Mouse (Mus musculus): Measurements from ENCODE around the gene Clptm1. TPM values are rescaled to one million over a fixed set of nuclear protein-coding genes. Genes with fewer than 3 reads are reported as not detected.
A peak's percentile ranks its signal among the peaks of the same experiment; 100 is the strongest.

Clptm1 gene
- 100 to 1,000 TPM; 151 to 152 TPM for total RNA-seq (2021)
- 157 and 178 TPM in 2 replicates for polyA plus RNA-seq (2012; rRNA removed)
- long read RNA-seq, full-length matches to known transcripts = 329 of 413 reads
- long read RNA-seq, partial matches to known transcripts = 59 of 413 reads
- long read RNA-seq, other reads (novel, unspliced or antisense) = 25 of 413 reads

DNA sequence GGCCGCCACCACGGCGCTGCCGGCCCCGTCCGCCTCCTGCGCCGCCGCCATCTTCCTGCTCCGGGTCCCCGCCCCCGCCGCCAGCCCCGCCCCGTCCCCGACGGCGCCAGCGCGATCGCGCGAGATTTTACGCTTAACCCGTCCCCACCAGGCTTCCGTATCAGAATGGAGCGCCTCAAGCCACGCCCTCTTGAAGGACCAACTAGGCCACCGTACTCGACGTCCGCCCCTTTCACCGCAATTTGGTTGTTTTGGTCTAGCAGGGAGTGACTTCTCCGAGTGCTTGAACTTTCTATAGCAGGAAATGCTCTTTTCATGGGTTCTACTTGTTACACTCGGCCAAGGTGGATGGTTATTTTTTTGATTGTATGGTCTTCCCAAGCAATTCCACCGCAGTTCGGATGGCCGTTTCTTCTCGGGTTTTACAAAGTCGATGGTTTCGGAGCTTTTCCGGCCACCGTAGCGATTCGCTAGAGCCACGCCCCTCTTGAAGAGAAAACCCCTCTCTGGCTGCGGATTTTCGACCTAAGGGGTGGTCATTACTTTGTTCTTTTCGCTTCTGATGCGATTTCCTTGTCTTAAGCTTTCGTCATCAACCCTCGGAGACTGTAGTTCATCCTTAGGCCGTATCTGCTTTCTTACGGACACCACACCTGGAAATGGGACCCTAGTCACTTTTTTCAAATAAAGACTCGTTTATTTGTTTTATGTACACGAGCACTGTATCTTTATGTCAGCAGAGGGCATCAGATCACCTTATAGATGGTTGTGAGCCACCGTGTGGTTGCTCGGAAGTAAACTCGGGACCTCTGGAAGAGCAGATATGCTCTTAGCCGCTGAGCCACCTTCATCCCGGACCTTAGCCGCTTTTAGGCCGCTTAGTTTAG, at the start of gene Clptm1:
TSS of gene Clptm1 (minus strand) at position 79 of the 887 bp plus-strand sequence.
- peak; percentile 98 for DNase-seq

DNA sequence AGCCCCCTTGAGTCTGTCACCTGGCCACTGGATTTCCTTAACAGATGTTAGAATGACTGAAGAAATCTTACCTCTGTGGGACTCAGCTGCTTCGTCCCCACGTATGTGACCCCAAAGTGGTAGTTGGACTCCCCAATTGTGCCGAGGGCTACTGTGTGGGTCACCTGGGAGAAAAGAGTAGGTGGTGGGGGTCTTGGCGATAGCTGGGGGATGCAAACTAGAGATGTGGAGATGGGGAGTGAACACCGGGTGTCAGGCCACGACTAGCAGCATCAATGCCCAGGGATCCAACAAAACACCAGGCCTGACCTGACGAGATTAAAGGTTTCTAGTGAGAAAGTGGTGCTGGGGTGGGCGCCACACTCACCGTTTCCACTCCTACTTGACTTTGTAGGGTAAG, 48.8 kb upstream of the Clptm1 start:
- DNase-seq = no peak

DNA sequence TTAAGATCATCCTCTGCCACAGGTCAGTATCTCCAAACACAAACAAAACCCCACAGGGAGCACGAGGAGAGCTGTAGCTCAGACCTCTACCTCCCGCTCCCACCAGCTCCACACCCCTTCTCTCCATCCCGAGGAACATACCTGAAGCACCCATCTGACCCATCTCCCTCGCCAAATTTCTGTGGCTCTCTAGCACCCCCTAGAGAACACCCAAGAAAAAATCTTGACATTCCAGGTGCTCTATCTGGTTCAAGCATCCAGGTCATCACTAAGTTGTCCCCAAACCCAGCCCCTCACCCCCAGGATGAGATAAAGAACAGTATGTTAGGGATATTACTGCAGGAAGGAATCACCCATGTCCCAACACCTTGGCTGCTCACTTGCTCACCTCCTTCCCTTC, 48.4 kb upstream of the Clptm1 start:
- DNase-seq = no peak

DNA sequence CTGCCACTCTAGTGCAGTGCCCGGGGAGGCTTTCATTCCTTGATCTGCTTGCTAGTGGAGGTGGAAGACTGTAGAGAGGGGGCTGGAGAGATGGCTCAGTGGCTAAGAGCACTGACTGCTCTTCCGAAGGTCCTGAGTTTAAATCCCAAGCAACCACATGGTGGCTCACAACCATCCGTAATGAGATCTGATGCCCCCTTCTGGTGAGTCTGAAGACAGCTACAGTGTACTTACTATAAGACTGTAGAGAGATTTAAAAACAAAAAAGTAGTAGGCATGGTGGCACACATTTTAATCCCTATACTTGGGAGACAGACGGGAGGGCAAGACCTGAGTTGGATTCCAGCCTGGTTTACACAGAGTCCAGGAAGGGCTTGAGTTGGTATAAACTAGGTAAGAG, 47.6 kb upstream of the Clptm1 start:
- no peak for DNase-seq

DNA sequence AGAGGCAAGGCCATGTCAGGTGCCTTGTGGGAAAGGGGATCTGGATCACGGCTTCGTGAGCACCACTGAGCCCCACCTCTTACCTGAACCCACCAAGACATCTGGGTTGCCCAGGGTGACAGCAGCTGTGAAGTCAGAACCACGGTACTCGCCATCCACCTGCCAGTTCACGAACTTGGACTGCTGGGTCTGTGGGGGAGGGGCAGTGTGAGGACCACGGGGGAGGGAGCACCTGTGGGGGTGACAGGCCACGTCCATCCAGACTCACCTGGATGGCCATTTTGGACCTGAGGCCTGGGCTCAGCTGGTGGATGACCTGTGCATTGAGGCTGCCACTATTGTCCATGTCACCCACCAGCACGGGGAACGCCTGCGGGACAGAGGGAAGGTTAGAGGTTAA, 45.8 kb upstream of the Clptm1 start:
- no peak for DNase-seq

DNA sequence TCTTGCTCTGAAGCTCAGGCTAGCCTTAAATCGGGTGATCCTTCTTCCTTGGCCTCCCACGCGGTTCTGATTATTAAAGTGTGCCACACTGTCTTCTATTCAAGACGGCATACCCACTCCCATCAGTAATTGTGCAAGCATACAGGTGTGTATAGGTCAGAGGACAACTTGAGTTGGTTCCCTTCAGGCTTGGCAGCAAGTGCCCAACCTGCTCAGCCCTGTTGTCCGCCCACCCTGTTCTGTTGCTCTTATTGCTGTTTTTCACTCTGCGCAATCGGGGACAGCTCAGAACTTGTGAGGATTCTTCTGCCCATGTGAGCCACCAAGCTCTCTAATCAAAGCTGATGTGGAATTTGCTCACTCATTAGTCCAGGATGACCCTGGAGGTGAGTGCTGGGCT, 40.4 kb upstream of the Clptm1 start:
- no peak for DNase-seq

DNA sequence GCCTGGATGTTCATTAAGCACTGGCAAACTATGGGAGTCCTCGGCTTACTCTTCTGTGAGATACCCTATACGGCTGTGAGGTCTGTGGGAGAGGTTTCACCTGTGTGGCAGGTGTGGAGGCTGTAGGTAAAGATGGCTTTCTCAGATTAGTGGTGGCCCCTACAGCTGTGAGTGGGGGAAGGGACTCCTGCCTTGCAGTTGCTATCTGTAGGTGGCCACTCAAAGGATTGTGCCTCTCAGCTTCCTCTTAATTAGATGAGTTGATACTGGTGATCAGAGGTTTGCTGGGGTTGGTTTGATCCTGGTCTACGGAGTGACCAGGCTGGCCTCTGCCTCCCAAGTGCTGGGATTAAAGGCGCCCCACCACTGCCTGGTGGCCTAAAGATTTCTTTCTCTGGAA, 39.6 kb upstream of the Clptm1 start:
- no peak for DNase-seq

DNA sequence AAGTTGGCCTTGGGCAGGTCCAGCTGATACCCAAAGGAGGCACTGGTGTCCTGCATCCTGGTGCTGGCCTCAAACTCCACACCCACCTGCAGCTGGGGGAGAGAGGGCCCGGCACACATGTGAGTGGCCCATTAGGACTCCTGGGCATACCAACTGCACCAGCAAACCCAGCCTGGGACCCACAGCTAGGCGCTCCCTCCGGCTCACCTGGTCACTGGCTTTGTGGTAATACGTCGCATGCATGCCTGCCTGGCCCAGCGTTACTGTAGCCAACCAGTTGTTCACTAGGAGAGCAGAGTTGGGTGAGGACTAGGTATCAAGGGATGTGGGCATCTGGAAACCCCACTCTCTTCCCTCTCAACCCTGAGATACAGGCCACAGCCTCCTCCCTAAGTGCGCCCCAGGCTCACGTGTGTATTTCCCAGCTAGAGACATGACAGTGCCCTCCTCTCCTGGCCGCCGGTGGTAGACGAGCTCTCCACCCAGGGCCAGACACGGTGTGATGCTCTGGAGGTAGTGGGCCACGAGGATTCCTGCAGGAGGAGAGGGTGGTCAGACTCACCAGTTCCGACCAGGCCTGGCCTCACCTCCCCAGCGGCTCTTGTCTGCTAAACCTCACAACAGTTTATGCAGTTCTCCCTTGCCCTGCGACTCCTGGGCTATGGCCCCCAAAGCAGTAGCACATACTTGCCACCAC, 38.2 kb upstream of the Clptm1 start:
- DNase-seq = no peak

DNA sequence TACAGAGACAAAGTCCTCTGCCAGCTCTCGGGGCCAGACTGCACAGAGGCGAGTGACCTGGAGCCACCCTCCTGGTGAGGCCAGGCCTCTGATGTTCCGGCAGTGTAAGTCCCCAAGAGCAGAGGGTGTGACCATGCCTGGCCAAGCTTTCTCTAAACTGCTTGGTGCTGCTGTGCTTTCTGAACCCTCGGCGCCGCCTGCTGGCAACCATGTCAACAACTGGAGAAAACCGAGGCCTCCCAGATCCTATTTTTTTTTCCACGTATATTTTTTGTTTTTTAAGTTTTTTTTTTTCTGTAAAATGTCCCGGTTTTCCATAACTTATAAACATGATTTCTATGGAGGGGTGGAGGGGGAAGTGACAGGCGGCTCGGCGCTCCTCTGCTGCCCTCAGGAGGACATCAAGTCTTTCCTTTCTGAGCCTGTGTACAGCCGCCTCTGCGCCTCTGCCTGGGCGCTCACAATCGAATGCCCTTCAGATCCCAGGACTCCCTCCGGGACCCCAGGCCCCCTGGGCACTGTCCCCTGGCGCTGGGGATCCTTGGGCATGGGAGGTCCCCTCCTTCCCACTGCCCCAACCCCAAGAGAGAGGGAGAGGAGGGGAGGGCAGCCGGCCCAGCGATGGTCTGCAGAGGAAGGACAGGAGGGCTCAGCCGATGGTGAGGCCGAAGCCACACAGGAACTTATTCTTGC, 36.4 kb upstream of the Clptm1 start:
- peak; percentile 82 for DNase-seq

DNA sequence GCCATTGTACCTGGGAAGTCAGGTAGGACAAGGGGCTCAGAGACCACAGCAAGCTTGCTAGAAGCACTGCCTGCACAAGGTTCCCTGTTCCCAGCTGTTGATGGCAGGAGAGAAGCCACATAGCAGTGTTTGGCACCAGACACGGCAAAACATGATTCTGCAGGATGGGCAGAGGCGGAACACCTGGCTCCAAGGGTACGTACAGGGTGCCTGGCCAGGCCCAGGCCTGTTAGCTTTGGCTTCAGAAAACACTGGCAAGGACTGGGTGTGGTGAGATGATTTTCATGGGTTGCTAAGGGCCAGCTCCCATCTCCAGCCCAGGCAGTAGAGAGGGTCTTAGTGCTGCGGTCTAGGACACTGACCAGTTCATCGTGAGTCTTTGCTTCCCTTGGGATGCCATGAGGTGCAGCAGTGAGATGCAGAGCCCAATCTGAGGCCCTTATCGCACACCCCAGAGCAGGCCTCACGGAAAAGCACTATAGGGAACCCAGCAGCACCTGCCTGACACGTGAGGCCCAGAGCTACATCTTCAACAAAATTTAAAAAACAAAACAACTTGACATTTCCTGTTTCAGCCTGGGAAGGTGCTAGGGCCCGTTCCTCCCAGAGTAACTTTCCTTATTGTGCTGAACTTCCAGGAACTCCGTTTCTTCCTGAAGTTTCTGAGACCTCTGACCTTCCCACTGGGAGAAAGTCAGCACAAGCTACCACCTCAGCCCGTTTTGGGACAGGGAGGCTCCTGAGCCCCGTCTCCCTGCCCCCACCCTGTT, 35.7 kb upstream of the Clptm1 start:
- no peak for DNase-seq

DNA sequence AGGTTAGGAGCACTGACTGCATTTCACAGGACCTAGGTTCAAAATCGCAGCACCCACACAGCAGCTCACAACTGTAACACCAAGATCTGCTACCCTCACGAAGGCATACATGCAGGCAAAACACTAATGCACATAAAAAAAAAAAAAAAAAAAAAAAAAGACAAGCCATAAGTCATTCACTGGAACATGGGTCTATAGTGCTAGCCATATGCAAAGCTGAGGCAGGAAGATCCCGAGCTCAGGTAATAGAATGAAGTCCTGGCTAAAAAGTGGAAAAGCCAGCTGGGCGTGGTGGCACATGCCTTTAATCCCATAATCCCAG, 35.0 kb upstream of the Clptm1 start:
- no peak for DNase-seq

DNA sequence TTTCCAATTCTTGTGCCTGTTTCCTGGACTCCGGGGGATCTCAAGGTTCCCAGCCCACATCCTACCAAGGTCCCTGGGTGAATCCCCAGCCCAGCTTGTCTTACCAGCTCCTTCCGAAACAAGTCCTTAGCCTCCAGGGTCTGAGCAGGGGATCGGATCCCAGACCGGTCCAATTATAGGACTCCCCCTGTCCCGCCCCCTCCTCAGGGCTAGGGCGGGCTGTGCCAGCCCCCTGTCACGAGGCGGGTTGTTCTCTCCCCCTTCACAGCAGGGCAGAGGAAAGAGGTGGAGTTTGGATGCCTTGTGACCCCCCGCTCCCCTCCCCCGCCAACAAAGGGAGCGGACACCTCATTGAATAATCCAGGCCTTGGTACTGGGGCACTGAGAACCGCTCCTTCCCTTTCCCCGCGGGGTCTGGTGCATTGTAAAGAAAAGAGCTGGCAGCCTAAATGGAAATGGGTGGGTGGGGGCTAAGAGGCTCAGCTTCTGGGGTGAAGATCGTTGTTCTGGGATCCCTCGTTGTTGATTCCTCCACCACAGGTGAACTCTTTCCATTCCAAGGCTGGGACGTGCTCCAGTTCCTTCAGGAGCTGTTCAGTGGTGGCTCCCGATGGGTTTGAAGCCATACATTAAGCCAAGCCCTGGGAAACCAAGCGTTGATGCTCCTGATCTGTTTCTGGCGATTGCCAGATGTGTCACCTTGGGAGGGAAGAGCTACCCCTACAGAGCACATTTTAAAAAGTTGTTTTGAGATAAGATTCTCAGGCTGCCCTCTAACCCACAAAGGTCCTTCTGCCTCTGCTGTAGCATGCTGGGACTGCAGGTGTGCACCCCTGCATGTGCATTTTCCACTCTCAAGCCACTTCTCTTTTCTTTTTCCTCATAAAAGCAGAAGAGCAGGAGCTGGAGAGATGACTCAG, 34.3 kb upstream of the Clptm1 start, which contains the start of gene Apoe:
TSS of gene Apoe (minus strand) at position 282 of the 920 bp plus-strand sequence.
- peak; percentile 82 for DNase-seq

DNA sequence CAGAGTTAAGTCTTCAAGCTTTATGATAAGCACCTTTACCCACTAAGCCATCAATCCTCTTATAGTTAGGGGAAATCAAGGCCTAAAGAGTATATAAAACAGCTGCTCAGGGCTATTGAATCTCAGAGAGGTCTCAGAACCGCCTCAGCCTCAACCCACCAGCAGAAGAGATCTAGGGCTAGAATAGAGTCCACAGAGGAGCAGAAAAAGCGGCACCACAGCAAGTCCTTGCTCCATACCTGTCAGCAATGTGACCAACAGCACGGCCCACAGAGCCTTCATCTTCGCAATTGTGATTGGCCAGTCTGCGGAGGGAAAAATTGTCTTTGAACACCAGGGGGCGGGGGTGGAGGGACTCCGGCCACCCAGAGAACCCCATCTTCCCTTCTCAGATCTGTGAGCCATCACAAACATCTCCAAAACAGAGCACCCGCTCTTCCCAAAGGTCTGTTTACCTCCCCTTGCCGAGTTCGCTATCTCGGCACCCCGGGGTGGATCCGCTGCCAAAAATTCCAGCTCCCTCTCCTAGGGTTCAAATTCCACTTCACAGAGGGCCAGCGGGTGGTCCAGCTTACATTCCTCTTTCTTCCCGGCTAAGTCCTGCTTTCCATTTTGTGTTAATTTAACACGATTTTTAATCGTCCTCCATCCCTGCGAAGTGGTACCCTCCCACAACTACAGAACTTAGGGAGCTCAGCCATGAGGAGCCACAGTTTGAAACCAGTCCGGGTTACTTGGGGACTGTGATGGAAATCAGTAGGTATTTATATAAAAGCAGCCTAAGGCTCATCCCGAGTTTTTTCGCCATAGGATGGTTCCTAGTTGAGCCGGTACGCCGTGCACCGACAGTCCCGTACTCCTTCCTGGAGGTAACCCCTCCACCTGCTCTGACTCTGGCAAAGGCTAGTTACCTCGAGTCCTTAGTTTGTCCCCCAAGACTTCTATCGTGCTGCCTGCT, 33.4 kb upstream of the Clptm1 start:
- DNase-seq = no peak

DNA sequence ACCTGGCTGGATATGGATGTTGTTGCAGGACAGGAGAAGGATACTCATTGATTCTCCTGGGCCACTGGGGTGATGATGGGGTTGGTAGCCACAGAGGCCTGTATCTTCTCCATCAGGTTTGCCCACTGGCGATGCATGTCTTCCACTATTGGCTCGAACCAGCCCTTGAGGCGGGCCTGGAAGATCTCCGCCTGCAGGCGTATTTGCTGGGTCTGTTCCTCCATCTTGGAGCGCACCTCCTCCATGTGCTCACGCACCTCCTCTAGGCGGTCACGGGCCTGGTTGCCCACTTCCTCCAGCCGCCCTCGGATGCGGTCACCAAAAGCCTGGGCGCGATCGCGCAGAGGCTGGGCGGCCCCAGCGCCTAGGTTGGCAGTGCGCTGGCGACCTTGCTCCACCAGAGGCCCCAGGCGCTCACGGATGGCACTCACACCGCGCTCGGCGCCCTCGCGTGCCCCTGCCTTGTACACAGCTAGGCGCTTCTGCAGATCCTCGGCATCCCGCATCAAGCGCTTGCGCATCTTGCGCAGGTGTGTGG, 31.6 kb upstream of the Clptm1 start:
- no peak for DNase-seq

DNA sequence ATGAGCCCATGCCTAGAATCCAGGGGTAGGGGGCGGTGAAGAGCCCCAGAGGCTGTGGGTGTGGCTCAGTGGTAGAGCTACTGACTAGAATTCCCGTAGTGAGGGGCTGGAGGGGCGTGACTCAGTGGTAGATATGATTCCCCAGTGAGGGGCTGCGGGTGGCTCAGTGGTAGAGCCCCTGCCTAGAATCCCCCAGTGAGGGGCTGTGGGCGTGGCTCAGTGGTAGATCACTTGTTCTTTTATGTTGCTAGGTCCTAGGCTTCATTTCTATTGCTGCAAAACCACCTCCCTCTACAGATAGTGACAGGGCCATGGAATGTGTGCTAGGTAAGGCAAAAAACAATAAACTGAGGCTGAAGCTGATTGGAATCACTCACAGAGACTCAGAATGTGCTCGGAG, 31.0 kb upstream of the Clptm1 start:
- DNase-seq = no peak

DNA sequence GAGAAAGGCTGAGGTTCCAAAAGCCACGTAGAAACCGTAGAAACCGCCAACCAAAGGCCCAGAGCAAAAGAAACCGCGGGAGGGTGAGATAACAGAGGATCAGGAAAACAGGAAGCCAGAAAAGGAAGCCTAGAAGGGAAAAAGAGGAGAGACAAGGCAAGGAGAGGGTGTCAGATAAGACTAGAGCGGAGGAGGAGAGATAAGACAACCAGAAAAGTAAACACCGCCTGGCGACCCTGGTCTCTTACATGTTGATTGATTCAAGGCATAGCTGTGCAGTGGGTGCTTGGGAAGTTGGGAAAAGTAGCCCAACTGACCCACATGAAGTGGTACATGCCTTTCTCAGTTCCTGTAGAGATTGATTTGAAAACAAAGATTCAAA, 30.4 kb upstream of the Clptm1 start:
- no peak for DNase-seq

DNA sequence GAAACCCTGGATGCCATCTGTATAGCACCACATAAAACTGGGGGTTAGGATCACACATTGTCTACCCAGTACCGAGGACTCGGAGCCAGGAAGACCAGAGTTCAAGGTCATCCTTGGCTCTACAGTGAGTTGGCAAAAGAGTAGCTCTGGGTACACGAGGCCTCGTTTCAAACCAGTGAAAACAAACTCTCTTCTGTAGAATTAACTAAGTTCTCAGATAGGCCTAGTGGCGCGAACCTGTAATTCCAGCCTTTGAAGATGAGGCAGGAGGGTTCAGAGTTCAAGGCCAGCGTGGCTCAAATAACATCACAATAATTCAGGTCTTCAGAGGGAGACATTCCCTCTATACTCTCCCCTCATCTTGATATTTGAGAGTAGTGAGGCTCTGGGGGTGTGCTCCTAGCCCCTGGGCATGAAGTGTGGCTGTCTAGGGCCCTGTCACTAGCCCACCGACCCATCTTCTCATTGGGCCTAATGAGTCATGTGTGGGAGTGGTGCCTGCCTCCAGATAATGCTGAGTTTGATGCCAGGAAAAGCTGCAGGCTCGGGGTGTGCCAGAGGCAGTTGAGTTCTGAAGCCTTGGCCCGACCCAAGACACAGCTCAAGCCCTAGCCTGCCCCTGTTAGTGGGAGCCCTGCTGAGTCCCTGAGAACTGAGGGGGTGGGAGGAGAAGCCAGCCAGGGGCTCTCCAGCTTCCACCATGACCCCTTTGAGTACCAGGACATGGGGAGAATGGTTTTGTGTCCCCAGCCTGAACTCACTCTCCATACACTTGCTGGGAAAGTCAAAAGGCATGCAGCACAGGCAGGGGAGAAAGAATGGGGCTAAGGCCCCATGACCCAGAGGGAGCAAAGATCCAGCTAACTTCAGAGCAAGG, 29.7 kb upstream of the Clptm1 start:
- DNase-seq = peak; percentile 58

DNA sequence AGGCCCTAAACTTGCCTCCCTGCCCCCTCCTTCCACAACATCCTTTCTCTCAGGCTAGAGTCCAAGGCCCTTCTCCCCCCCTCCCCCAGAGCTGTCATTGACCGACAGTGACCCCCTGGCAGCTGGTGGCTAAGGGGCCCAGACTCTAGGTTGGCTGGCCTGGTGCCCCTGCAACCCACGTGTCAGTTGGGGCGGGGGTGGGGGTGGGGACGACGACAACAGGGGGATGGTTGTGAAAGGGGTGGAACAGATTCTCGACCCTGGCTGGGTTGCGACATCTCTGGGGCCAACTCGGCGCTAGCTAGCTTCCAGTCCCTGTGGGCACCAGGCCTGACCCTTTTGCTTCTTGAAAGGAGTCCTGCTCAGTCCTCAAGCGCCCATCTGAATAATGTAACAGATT, 28.6 kb upstream of the Clptm1 start:
- peak; percentile 85 for DNase-seq
